In genomic region chr10:108541555-108541954, GRCm38 (mm10) we compare ENCODE assay signal across 20 mouse cellular contexts.
DNase-seq lines count a peak whose midpoint lies in the region; ATAC-seq and TF ChIP-seq lines count a peak whose summit lies in the region.
"Had no signal": no experiment of that assay in that cellular context is flagged by ENCODE, and none has a peak within 500 bp of the region (broad histone marks: within the 10 kb centered on the region; RNA-seq: fewer than 3 reads in every experiment).

No protein-coding gene starts in this region.

- TF ChIP-seq CTCF in layer of hippocampus, adult 2 months (conservative IDR thresholded peaks at IDR 0.05): peak; percentile 62
- TF ChIP-seq CTCF in lung, embryonic 14.5 days (IDR thresholded peaks at IDR 0.05; ENCODE audit: low read depth): peak; percentile 46; the same call in 1 of the 2 replicates
- no peak for TF ChIP-seq CTCF in CH12.LX (conservative IDR thresholded peaks at IDR 0.05 in 1 of 2, IDR thresholded peaks at IDR 0.05 in 1 of 2; ENCODE audit: low read depth in 2 of 2, low read length in 2 of 2)

- H3K4me2 ChIP-seq in lung, embryonic 14.5 days: no peak overlapping the region
- no peak overlapping the region for H3K4me2 ChIP-seq in CH12.LX (ENCODE audit: insufficient read depth, low read depth, poor library complexity, severe bottlenecking)
- H3K4me2 ChIP-seq: embryonic facial prominence, embryonic 12.5 days; forebrain, embryonic 13.5 days; heart, embryonic 13.5 days; hindbrain, embryonic 15.5 days had no signal

- H3K27me3 ChIP-seq in lung, embryonic 14.5 days (ENCODE audit: insufficient read depth, low read length): no peaks in the 10 kb centered on the region
- no peaks in the 10 kb centered on the region for H3K27me3 ChIP-seq in CH12.LX (replicated peaks)
- H3K27me3 ChIP-seq: embryonic facial prominence, embryonic 12.5 days; forebrain, embryonic 13.5 days; heart, embryonic 13.5 days; hindbrain, embryonic 15.5 days had no signal

- no peak for TF ChIP-seq EP300 in CH12.LX (IDR thresholded peaks at IDR 0.05; ENCODE audit: low read length)

- no peaks in the 10 kb centered on the region for H3K4me1 ChIP-seq in lung, embryonic 14.5 days (ENCODE audit: insufficient read depth)
- peaks cover 8 to 41% of the 10 kb centered on the region in 2 experiments for H3K4me1 ChIP-seq in CH12.LX (ENCODE audit: control insufficient read depth in 1 of 2, insufficient read depth in 2 of 2)
- H3K4me1 ChIP-seq: embryonic facial prominence, embryonic 12.5 days; forebrain, embryonic 13.5 days; hindbrain, embryonic 15.5 days had no signal

- H3K9ac ChIP-seq in lung, embryonic 14.5 days: no peak overlapping the region
- no peak overlapping the region for H3K9ac ChIP-seq in CH12.LX (ENCODE audit: insufficient read depth, low read depth)
- H3K9ac ChIP-seq: embryonic facial prominence, embryonic 12.5 days; forebrain, embryonic 13.5 days; heart, embryonic 13.5 days; hindbrain, embryonic 15.5 days had no signal

- DNase-seq in layer of hippocampus, adult 2 months (ENCODE audit: low spot score in 2 of 2): no peak
- DNase-seq in layer of hippocampus, adult 8-10 months (ENCODE audit: low spot score in 2 of 2): no peak
- DNase-seq in lung, embryonic 14.5 days: no peak
- DNase-seq in lung, postnatal 4 days: no peak
- peak; percentile 20 for DNase-seq in CH12.LX (ENCODE audit: extremely low read depth)
- DNase-seq in R1 (ENCODE audit: low read depth, low spot score): peak; percentile 51
- DNase-seq in cerebellum, adult 11-12 months: no peak
- DNase-seq in cerebellum, postnatal 10 days: no peak
- DNase-seq: adrenal gland, postnatal 14 days; cerebellum, adult 2 months; cerebellum, postnatal 25 days; gastrocnemius, adult 2 months; gastrocnemius, postnatal 25 days; heart, postnatal 36 days had no signal

- no peaks in the 10 kb centered on the region for H3K36me3 ChIP-seq in lung, embryonic 14.5 days (ENCODE audit: insufficient read depth)
- no peaks in the 10 kb centered on the region for H3K36me3 ChIP-seq in CH12.LX (replicated peaks in 1 of 2; ENCODE audit: control insufficient read depth in 1 of 2, insufficient read depth in 1 of 2, low read length in 1 of 2)
- H3K36me3 ChIP-seq: embryonic facial prominence, embryonic 12.5 days; G1E; heart, embryonic 13.5 days; hindbrain, embryonic 15.5 days had no signal

- no peak for TF ChIP-seq POLR2A in CH12.LX (IDR thresholded peaks at IDR 0.05; ENCODE audit: low read depth, low read length)

- no peak for ATAC-seq in lung, embryonic 14.5 days (ENCODE audit: insufficient read depth)
- ATAC-seq: activated CD4-positive, CD25-positive, alpha-beta regulatory T cell, adult 4 months; forebrain, embryonic 13.5 days had no signal

- H3K4me3 ChIP-seq in layer of hippocampus, adult 2 months: no peak overlapping the region
- H3K4me3 ChIP-seq in lung, embryonic 14.5 days (ENCODE audit: low read depth, low read length): no peak overlapping the region
- H3K4me3 ChIP-seq in CH12.LX (replicated peaks in 1 of 3; ENCODE audit: low read depth in 2 of 3, low read length in 2 of 3, poor library complexity in 1 of 3): no peak overlapping the region
- H3K4me3 ChIP-seq: embryonic facial prominence, embryonic 12.5 days; forebrain, embryonic 13.5 days; gastrocnemius, adult 2 months; heart, embryonic 13.5 days; hindbrain, embryonic 15.5 days had no signal

- WGBS in lung, embryonic 14.5 days: 64% methylated on average over 9 of the region's 9 CpGs

- no peaks in the 10 kb centered on the region for H3K9me3 ChIP-seq in lung, embryonic 14.5 days (ENCODE audit: low read depth, low read length)
- no peaks in the 10 kb centered on the region for H3K9me3 ChIP-seq in CH12.LX (replicated peaks; ENCODE audit: low read length)
- H3K9me3 ChIP-seq: embryonic facial prominence, embryonic 12.5 days; forebrain, embryonic 13.5 days; G1E; heart, embryonic 13.5 days; hindbrain, embryonic 15.5 days had no signal

- in situ Hi-C loops in CH12.LX (cut with MboI; ENCODE audit: low pct_ligation_motif_present, low pct_unique_long_range_greater_than_20kb, low sequenced_read_pairs): loop anchor here (25.0 kb wide), 1 partner anchor 254 kb away; no protein-coding TSS in a partner anchor

- no peaks in the 10 kb centered on the region; the same call in 1 of the 2 replicates for H3K79me2 ChIP-seq in CH12.LX (replicated peaks; ENCODE audit: control insufficient read depth, extremely low read depth, insufficient read depth, poor library complexity, severe bottlenecking)

- TF ChIP-seq RAD21 in CH12.LX (IDR thresholded peaks at IDR 0.05; ENCODE audit: low read depth, low read length): no peak

- dilution Hi-C loops in CH12.LX (cut with MboI; ENCODE audit: extremely low pct_ligation_motif_present, extremely low pct_unique_long_range_greater_than_20kb, low sequenced_read_pairs): no loop called here

- H3K27ac ChIP-seq in layer of hippocampus, adult 2 months: peak overlapping the region; percentile 0; the same call in 1 of the 2 replicates
- H3K27ac ChIP-seq in lung, embryonic 14.5 days (ENCODE audit: low read depth): no peak overlapping the region
- H3K27ac ChIP-seq in CH12.LX (ENCODE audit: insufficient read depth, low read depth): no peak overlapping the region
- H3K27ac ChIP-seq: embryonic facial prominence, embryonic 12.5 days; forebrain, embryonic 13.5 days; gastrocnemius, adult 2 months; heart, embryonic 13.5 days; hindbrain, embryonic 15.5 days had no signal

TF ChIP-seq in CH12.LX, 34 proteins besides CTCF, POLR2A, EP300 and RAD21:
- no peak for TF ChIP-seq TCF12 (IDR thresholded peaks at IDR 0.05; ENCODE audit: low read depth, low read length)
- TF ChIP-seq MYC (IDR thresholded peaks at IDR 0.05; ENCODE audit: low read depth, low read length): no peak
- TF ChIP-seq MAX (IDR thresholded peaks at IDR 0.05; ENCODE audit: low read length): no peak
- TF ChIP-seq CHD2 (IDR thresholded peaks at IDR 0.05; ENCODE audit: low read length): no peak
- TF ChIP-seq ELF1 (IDR thresholded peaks at IDR 0.05; ENCODE audit: low read depth, low read length): no peak
- TF ChIP-seq RCOR1 (conservative IDR thresholded peaks at IDR 0.05; ENCODE audit: low read depth, low read length): no peak
- no peak for TF ChIP-seq ZKSCAN1 (IDR thresholded peaks at IDR 0.05; ENCODE audit: borderline replicate concordance, low read depth, low read length)
- TF ChIP-seq BHLHE40 (IDR thresholded peaks at IDR 0.05; ENCODE audit: low read depth, low read length): no peak
- TF ChIP-seq POLR2AphosphoS2 (IDR thresholded peaks at IDR 0.05; ENCODE audit: low read depth, low read length): no peak
- TF ChIP-seq MAZ (IDR thresholded peaks at IDR 0.05; ENCODE audit: low read depth, low read length): no peak
- no peak for TF ChIP-seq JUN (IDR thresholded peaks at IDR 0.05; ENCODE audit: insufficient read depth, low read depth, low read length)
- no peak for TF ChIP-seq NRF1 (IDR thresholded peaks at IDR 0.05; ENCODE audit: low read depth, low read length)

Comparison
In these comparisons a context has a peak if more than half of its experiments do, and no peak if none do; other contexts are left out.
1. DNase-seq: peak in CH12.LX (single experiment) and R1 (single experiment); none in layer of hippocampus, adult 2 months (0 of 2), layer of hippocampus, adult 8-10 months (0 of 2), lung, embryonic 14.5 days (single experiment), lung, postnatal 4 days (0 of 2), cerebellum, adult 11-12 months (single experiment) and cerebellum, postnatal 10 days (0 of 2).
2. CTCF ChIP-seq: peak in layer of hippocampus, adult 2 months (single experiment) and lung, embryonic 14.5 days (single experiment); none in CH12.LX (0 of 2).